Mouse (Mus musculus) forebrain, embryonic 15.5 days (tissue): ENCODE measurements at regions not wholly inside any gene's neighbourhood (a gene's known extent, or its start where the extent isn't known, plus 50 kb on each side); places are given as distances from the start of the nearest gene placed in this dataset.

Experiments
- ATAC-seq: fragments of 200-750 bp; cut with Nextera tagmentation; replicated peaks from 2 replicates; pipeline ENCODE4 v1.8.0; 2017; ENCODE audit warnings: mild to moderate bottlenecking, moderate TSS enrichment, moderate library complexity
- H3K27ac ChIP-seq: fragments of 300-500 bp; sonication (generic); replicated peaks from 2 replicates; pipeline ENCODE4 v1.5.1; 2015; ENCODE audit warnings: mild to moderate bottlenecking, inconsistent platforms
- H3K27me3 ChIP-seq: fragments of 300-500 bp; sonication (generic); 2 replicates; pipeline ENCODE4 v1.6.1; 2015; ENCODE audit warnings: inconsistent platforms
- H3K36me3 ChIP-seq: fragments of 300-500 bp; sonication (generic); 2 replicates; pipeline ENCODE4 v1.6.1; 2015; ENCODE audit warnings: mild to moderate bottlenecking, inconsistent platforms
- H3K4me1 ChIP-seq: fragments of 300-500 bp; sonication (generic); 2 replicates; pipeline ENCODE4 v1.6.1; 2015; ENCODE audit warnings: inconsistent platforms
- H3K4me2 ChIP-seq: fragments of 300-500 bp; sonication (generic); replicated peaks from 2 replicates; pipeline ENCODE4 v1.6.1; 2015; ENCODE audit warnings: mild to moderate bottlenecking, inconsistent platforms
- H3K4me3 ChIP-seq: fragments of 300-500 bp; sonication (generic); 2 replicates; pipeline ENCODE4 v1.5.1; 2015; ENCODE audit warnings: mild to moderate bottlenecking, inconsistent platforms
- H3K9ac ChIP-seq: fragments of 300-500 bp; sonication (generic); replicated peaks from 2 replicates; pipeline ENCODE4 v1.6.1; 2015; ENCODE audit warnings: mild to moderate bottlenecking, inconsistent platforms
- H3K9me3 ChIP-seq: fragments of 300-500 bp; sonication (generic); 2 replicates; pipeline ENCODE4 v1.6.1; 2016; ENCODE audit warnings: inconsistent platforms
- WGBS: fragments of 180-500 bp; shearing (Covaris S2); methylation state at CpG from one replicate; pipeline ENCODE4 v1.1.7; 2015; ENCODE audit warnings: mixed read lengths; 5-methylcytosine and 5-hydroxymethylcytosine counted together

DNA sequence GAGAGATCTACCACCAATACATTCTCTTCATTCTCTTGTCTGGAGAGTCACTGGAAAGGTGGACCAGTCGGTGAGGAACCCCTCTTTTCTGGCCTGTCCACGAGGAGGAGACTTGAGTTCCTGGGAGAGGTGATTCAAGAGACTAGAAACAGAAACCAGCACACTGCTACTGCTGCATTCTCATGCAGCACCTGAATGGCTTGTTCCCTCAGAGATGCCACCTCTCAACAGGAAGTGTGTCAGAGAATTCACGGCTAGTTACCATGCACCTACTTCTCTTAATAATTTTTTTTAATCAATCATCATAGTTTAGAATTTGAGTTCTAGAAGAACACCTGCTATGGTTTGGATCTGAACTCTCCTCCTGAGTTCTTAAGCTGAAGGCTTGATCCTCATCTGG is 52.0 kb upstream of the Dynlrb2 start:
- Histone ChIP-seq H3K9ac (no peak overlapping the region), H3K4me3 (no peak overlapping the region), H3K36me3 (no peaks in the 10 kb centered on the region), H3K4me1 (0 out of 2 replicates have a peak, but pooled peaks cover 3% of the 10 kb centered on the region), H3K27ac (no peak overlapping the region), H3K9me3 (no peaks in the 10 kb centered on the region), H3K27me3 (no peaks in the 10 kb centered on the region), H3K4me2 (no peak overlapping the region)
- 84% methylated on average over 3 of the region's 3 CpGs for WGBS
- no peak for ATAC-seq

DNA sequence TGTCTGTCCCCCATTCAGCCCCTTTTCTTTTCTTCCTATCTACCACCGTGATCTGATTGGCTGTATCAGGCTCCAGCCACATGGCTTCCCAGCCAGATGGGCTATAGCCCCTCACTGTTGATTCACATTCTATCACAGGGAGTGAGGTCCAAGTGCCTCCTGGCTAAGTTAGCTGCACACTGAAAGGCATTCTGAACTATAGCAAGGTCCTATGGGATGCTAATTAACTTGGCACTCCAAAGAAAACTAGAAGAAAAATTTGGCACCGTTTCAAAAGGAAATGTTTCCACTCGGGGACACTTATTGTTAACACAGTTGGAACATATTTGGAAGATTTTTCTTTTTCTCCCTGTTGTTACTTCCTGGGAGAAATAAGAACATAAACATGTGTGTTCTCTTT is 53.4 kb upstream of the Dynlrb2 start:
- WGBS: 29% methylated on average over 3 of the region's 3 CpGs
- Histone ChIP-seq H3K4me1 (0 out of 2 replicates have a peak, but pooled peaks cover 3% of the 10 kb centered on the region), H3K36me3 (no peaks in the 10 kb centered on the region), H3K27me3 (no peaks in the 10 kb centered on the region), H3K9ac (no peak overlapping the region), H3K4me2 (no peak overlapping the region), H3K4me3 (no peak overlapping the region), H3K27ac (no peak overlapping the region), H3K9me3 (no peaks in the 10 kb centered on the region)
- ATAC-seq: 0 out of 2 replicates have a peak, but pooled peaks have one; percentile 46

DNA sequence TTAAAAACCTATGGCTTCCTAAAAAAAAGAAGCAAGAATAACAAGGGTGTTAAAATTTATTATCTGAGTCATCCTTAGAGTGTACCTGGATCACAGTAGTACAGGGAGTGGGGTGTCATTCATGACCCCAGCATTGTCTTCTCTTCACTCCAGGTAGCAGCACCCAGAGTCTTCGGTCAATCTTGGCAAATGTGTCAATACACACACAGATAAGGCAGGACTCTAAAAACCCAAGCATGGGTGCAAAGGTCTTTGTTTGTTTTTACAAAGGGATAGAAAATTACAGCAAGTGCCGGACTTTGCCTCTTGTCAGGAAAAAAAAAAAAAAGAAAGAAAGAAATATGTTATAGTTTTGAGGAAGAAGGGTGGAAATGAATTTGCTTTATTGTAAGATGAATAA is 57.3 kb upstream of the Dynlrb2 start:
- Histone ChIP-seq H3K27ac (no peak overlapping the region), H3K4me1 (0 out of 2 replicates have a peak, but pooled peaks cover 3% of the 10 kb centered on the region), H3K9ac (no peak overlapping the region), H3K27me3 (no peaks in the 10 kb centered on the region), H3K36me3 (no peaks in the 10 kb centered on the region), H3K9me3 (no peaks in the 10 kb centered on the region), H3K4me2 (no peak overlapping the region), H3K4me3 (no peak overlapping the region)
- 92% methylated on average over 2 of the region's 2 CpGs for WGBS
- no peak for ATAC-seq

DNA sequence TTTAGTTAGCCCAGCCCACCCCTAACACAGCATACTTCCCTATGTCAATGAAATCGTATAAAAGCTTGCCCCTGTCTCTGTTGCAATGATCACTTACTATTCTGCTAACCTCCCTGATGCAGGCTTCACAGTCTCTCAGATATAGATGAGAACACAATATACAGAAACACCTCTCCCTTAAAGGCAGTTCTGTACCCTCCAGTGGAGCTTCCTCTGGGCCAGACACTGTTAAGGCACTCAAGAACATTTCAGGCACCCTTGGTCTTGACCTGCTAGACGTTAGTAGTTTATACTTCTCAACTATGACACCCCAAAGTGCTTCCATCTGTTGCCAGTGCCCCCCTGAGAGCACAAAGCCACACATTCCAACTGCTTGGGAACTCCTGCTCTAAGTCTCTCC is 61.9 kb upstream of the Dynlrb2 start:
- ATAC-seq: no peak
- H3K9ac ChIP-seq: no peak overlapping the region
- H3K9me3 ChIP-seq: no peaks in the 10 kb centered on the region
- peaks cover 3% of the 10 kb centered on the region; the same call in 1 of the 2 replicates for H3K4me1 ChIP-seq
- no peak overlapping the region for H3K4me3 ChIP-seq
- no peak overlapping the region for H3K27ac ChIP-seq
- 0 out of 2 replicates have a peak, but pooled peaks cover 3% of the 10 kb centered on the region for H3K27me3 ChIP-seq
- H3K36me3 ChIP-seq: no peaks in the 10 kb centered on the region
- no peak overlapping the region for H3K4me2 ChIP-seq
- WGBS: 49% methylated on average over 2 of the region's 2 CpGs

DNA sequence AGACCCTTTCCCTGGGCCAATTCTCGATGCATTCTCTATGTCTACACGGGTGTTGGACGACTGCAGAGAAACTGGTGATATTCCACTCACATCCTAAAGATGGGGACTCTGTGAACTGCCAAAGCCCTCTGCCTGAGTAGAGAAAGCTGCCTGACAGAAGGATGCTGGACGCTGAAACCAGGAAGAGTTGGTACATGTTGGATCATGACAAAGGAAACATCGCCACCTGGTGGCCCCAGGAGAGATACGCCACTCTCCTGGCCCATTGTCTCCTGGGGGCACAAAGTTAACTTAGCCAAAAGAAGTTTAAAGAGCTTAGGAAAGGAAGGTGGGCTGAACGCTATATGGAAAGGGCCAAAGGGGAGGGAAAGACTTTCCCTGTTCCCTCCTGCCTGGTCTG is 65.9 kb upstream of the Dynlrb2 start:
- WGBS: 11% methylated on average over 7 of the region's 7 CpGs
- no peaks in the 10 kb centered on the region for H3K9me3 ChIP-seq
- no peak overlapping the region for H3K27ac ChIP-seq
- H3K27me3 ChIP-seq: 0 out of 2 replicates have a peak, but pooled peaks cover 3% of the 10 kb centered on the region
- ATAC-seq: peak; percentile 74; the same call in 1 of the 2 replicates
- no peaks in the 10 kb centered on the region for H3K36me3 ChIP-seq
- H3K9ac ChIP-seq: no peak overlapping the region
- H3K4me1 ChIP-seq: peaks cover 14% of the 10 kb centered on the region
- H3K4me3 ChIP-seq: no peak overlapping the region
- no peak overlapping the region for H3K4me2 ChIP-seq

DNA sequence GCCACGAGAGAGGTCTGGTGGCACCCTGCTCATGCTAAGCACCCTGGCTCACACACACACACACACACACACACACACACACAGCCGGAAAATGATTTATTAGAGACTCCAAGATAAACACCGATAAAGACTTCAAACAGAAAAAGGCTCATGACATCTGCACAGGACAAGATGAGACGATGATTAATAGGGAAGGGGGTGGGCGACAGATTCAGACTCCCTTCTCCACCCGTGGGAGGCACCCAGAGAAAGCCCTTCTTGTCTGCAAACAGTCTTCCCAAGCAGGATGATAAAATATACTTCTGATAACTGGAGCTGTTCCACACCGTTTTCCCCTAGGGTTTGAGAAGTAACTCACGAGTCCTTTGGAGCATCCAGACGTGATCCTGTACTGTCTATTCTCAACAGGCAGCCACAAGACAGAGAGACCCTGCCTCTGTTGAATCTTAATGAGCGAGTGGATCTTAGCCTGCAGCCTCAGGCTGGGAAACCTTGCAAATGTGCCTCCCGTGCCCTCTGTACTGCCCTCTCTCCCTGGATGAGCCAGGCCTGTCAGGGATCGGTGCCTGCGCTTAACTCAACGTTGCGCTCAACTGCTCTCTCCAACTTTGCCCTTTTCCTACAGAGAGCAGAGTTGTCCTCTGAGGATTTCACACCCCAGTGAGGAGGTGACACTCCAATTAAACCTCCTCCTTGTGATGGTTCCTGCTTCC is 69.3 kb upstream of the Dynlrb2 start:
- no peaks in the 10 kb centered on the region for H3K36me3 ChIP-seq
- H3K27me3 ChIP-seq: no peaks in the 10 kb centered on the region
- H3K4me3 ChIP-seq: no peak overlapping the region
- ATAC-seq: no peak
- 0 out of 2 replicates have a peak overlapping the region, but pooled peaks have one; percentile 7 for H3K27ac ChIP-seq
- peaks cover 14% of the 10 kb centered on the region for H3K4me1 ChIP-seq
- no peaks in the 10 kb centered on the region for H3K9me3 ChIP-seq
- 54% methylated on average over 15 of the region's 15 CpGs for WGBS
- H3K4me2 ChIP-seq: no peak overlapping the region
- no peak overlapping the region for H3K9ac ChIP-seq

DNA sequence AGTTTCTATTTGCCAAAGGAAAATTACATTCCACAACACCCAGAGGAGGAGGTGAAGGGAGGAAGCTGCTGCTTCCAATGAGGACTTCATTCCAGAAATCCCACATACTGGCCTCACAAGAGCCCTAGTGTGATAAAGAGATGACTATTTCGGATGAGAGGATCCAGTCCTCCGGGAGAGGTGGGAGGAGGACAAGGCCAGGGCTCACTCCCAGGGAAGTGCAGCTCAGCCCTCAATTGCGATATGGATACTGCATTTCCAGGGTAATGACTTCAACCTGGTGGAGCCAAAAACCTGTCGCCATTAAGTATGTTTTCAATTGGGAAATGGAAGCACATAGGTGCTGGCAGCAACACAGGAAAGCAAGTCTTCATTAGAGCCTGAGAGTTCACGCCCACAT is 74.7 kb upstream of the Dynlrb2 start:
- ATAC-seq: no peak
- Histone ChIP-seq H3K4me3 (no peak overlapping the region), H3K9me3 (no peaks in the 10 kb centered on the region)

DNA sequence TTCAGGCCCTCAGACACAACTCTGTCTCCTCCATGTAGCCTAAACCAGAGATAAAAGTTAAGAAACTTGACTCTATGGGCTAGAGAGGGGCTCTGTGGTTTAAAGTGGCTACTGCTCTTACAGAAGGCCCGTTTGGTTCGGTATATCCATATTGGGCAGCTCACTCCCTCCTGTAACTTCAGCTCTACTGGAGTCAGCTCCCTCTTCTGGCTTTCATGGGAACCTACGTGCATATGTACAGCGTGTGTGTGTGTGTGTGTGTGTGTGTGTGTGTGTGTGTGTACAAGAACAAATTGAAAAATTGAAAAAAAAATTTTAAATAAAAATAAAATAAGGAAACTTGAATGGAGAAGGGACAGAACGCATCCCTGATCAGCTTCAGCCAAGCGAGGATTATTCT is 75.1 kb upstream of the Dynlrb2 start:
- WGBS: 85% methylated on average over 6 of the region's 6 CpGs
- no peaks in the 10 kb centered on the region for H3K36me3 ChIP-seq
- H3K4me3 ChIP-seq: no peak overlapping the region
- H3K9me3 ChIP-seq: no peaks in the 10 kb centered on the region
- H3K27me3 ChIP-seq: no peaks in the 10 kb centered on the region
- no peaks in the 10 kb centered on the region; the same call in 1 of the 2 replicates for H3K4me1 ChIP-seq
- H3K9ac ChIP-seq: no peak overlapping the region
- ATAC-seq: no peak
- no peak overlapping the region for H3K27ac ChIP-seq
- H3K4me2 ChIP-seq: no peak overlapping the region

More for the DNA sequence above, 74.7 kb upstream of the Dynlrb2 start:
- Histone ChIP-seq H3K4me1 (peaks cover 4% of the 10 kb centered on the region; the same call in 1 of the 2 replicates), H3K9ac (no peak overlapping the region), H3K27me3 (no peaks in the 10 kb centered on the region), H3K27ac (no peak overlapping the region), H3K36me3 (no peaks in the 10 kb centered on the region), H3K4me2 (no peak overlapping the region)
- WGBS: 81% methylated on average over 5 of the region's 5 CpGs

DNA sequence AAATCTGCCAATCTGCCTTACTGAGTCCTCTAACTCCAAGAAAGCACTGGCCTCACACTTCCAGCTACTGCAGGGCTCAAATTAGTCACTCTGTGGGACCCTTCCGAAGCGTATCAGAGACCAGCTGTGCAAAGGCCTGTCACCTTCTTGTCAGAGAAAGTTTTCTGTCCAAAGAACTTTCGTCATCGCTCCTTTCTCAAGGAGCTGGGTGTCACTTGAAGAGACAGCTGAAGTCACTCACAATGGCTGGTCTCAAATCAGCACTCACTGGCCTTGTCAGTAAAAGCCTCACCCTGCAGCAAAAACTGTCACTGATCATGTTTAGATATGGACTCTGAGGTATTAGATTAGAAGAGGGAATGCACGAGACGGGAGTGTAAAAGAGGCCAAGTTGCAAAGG is 81.9 kb upstream of the Dynlrb2 start:
- WGBS: 77% methylated on average over 6 of the region's 6 CpGs
- H3K27me3 ChIP-seq: no peaks in the 10 kb centered on the region
- H3K4me3 ChIP-seq: no peak overlapping the region
- H3K27ac ChIP-seq: no peak overlapping the region
- H3K9me3 ChIP-seq: no peaks in the 10 kb centered on the region
- H3K4me1 ChIP-seq: no peaks in the 10 kb centered on the region
- no peak overlapping the region for H3K9ac ChIP-seq
- no peaks in the 10 kb centered on the region for H3K36me3 ChIP-seq
- no peak for ATAC-seq
- no peak overlapping the region for H3K4me2 ChIP-seq

DNA sequence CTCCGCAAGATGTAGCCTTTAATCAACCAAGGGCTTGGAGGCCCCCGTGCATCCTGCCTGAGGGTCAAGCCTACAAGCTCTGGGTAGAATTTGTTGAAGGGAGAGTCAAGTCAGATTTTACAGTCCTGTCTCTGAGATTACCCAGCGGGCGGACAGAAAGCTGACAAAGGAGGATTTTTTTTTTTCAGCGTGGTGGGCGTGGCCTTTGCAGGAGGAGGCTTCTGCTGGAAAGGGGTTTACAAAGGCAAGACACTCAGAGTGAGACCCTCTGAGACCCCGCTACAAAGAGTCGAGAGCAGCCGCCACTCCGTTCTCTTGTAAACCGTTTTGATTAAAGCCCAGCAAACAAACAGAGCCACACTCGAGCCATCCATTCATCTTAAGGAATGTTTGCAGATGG is 92.1 kb upstream of the Dynlrb2 start:
- Histone ChIP-seq H3K9me3 (no peaks in the 10 kb centered on the region), H3K27me3 (no peaks in the 10 kb centered on the region), H3K4me3 (no peak overlapping the region), H3K27ac (no peak overlapping the region), H3K4me1 (peaks cover 8% of the 10 kb centered on the region; the same call in 1 of the 2 replicates), H3K4me2 (no peak overlapping the region; the same call in 1 of the 2 replicates), H3K9ac (0 out of 2 replicates have a peak overlapping the region, but pooled peaks have one; percentile 1), H3K36me3 (no peaks in the 10 kb centered on the region)
- 17% methylated on average over 12 of the region's 12 CpGs for WGBS
- ATAC-seq: no peak

DNA sequence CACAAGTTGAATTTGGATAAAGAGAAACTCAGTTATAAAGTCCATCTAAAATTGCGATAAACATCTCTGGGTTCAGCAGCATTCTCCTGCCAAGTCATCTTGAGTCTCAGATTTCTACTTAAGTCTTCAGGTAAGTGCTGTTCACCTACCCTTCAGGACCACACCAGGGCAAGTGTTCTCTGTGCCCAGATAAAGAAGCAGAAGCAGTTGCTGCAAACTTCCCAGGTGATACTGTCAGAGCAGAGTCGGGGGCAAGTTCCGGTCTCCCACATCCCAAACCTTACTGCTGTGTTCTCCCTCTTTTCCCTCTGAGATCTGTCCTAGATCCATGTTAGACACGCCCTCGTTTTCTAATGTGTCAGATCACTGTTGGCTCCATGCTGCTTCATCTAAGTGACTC is 94.7 kb upstream of the Dynlrb2 start:
- 84% methylated on average over 5 of the region's 5 CpGs for WGBS

DNA sequence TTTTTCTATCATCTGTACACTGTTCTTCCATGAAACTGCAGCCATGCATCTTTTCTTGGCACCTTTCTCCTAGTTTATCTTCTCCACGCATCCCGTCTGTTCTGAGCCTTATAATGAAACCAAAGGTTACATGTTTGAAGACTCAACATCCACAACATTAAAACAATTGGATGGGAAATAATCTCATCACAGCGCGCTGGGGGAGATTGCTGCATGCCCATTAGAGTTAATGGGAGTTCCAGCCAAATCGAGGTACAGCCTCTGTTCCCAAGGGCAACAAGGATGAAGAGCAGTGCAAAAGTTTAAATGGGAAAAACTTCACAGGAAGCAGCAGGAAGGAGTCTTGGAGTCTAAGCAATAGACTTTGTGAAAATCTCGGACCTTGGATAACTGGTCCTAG is 95.8 kb upstream of the Dynlrb2 start:
- Histone ChIP-seq H3K9ac (no peak overlapping the region), H3K27ac (no peak overlapping the region), H3K4me2 (no peak overlapping the region), H3K36me3 (no peaks in the 10 kb centered on the region), H3K4me3 (no peak overlapping the region), H3K4me1 (no peaks in the 10 kb centered on the region), H3K9me3 (no peaks in the 10 kb centered on the region), H3K27me3 (no peaks in the 10 kb centered on the region)
- no peak for ATAC-seq
- WGBS: 93% methylated on average over 6 of the region's 6 CpGs

More for the DNA sequence above, 94.7 kb upstream of the Dynlrb2 start:
- ATAC-seq: no peak
- Histone ChIP-seq H3K27me3 (no peaks in the 10 kb centered on the region), H3K9ac (no peak overlapping the region), H3K9me3 (no peaks in the 10 kb centered on the region), H3K36me3 (no peaks in the 10 kb centered on the region), H3K4me2 (no peak overlapping the region), H3K27ac (no peak overlapping the region), H3K4me1 (no peaks in the 10 kb centered on the region), H3K4me3 (no peak overlapping the region)

DNA sequence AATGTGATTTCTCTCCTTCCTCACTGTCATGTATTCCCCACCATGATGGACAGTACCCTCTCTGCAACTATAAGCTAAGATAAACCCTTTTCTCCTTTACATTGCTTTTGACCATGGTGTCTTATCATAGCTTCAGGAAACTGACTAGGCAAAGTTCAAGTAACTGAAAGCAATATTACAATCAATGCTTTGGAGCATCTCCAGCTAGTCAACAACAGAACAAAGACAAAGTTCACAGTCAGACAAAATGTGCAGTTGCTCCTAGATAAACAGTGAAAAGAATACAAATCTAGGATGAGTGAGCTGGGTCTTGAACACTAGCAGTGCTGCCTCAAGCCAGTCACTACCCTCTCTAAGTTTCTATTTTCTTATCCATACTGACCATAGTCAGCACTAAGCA is 100.2 kb upstream of the Dynlrb2 start:
- Histone ChIP-seq H3K27ac (no peak overlapping the region), H3K9me3 (no peaks in the 10 kb centered on the region), H3K4me3 (no peak overlapping the region), H3K36me3 (no peaks in the 10 kb centered on the region), H3K4me2 (no peak overlapping the region), H3K27me3 (no peaks in the 10 kb centered on the region), H3K9ac (no peak overlapping the region), H3K4me1 (no peaks in the 10 kb centered on the region)
- no peak for ATAC-seq
